Mouse (Mus musculus): Measurements from ENCODE around the gene Trim9.

The Trim9 gene

DNA sequence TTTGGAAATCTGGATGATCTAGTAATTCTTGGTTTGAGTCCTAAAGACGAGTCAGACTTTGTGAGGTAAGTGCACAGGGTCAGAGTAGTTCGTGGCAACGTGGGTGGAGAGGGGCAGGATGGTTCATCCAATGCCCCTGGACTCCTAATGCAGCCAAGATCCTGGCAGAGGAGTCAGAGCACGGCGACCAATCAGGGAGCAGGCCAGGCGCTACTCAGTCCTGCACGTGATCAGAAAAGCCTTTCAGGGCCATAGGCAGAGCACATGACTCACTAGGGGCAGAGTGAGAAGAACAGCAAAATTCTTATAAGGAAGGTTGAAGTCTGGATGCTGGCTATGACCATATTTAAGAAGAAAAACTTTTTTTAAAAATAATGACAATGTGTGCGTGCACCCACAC lies 143.0 kb downstream of the Trim9 start:
- DNase-seq = no peak

DNA sequence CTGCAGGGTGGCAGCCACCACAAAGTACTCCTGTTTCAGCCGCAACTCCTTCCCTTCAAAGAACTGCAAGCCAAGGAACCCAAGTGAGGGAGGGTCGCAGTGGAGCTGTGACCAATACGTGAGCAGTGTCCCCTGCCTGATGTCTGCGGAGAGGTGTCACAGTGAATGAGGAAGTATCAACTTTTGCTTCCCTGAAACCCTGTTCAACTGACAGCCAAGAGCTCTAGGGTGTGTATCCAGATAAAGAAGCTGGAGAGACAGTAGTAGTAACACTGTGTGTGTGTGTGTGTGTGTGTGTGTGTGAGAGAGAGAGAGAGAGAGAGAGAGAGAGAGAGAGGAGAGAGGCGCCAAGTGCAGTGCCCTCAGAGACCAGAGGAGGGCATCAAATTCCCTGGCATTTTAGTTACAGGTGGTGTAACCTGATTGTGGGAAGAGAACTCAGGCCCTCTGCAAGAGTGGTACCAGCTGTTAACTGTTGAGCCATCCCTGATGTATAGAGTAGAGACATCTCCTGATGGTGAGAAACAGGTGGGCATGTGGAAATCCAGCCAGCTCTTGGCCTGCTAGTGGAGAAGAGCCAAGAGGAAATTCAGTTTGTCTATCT lies 145.4 kb downstream of the Trim9 start:
- DNase-seq = no peak

DNA sequence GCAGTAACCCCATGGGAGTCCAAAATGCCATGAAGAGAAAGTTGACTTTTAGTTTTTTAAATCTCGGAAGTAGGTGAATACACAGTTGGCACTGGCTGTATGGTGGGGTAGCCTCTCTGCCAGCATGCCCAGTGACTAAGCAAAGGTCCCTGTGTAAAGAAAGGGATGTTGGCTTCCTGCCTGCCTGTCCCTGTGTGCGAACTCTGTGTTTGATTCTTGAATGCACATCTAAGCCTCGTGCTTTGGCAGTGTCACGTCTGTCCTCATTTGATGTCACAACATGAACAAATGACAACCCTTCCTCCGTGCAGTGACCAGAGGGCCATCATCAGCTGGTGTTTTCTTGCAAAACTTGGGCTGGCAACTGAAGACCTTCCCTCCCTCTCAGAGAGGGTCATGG lies 151.1 kb downstream of the Trim9 start:
- no peak for DNase-seq

DNA sequence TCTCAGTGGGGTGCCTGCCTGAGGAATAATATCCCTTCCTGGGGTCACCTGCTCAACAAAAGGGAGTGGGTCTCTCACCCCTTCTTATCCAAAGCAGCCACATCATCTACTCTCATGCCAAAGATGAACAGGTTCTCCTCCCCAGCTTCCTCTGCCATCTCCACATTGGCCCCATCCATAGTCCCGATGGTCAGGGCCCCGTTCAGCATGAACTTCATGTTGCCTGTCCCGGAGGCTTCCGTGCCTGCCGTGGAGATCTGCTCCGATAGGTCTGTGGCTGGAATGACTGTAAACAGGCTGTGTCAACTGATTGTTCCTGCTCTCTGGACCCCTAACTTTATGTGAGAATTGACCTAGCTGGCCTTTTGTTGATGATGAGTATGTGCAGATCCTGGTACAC lies 152.0 kb downstream of the Trim9 start:
- DNase-seq = no peak

Data from thymus, postnatal 36 days (tissue).